Mouse (Mus musculus): ENCODE measurements around the gene Diras1.

Diras1 gene

DNA sequence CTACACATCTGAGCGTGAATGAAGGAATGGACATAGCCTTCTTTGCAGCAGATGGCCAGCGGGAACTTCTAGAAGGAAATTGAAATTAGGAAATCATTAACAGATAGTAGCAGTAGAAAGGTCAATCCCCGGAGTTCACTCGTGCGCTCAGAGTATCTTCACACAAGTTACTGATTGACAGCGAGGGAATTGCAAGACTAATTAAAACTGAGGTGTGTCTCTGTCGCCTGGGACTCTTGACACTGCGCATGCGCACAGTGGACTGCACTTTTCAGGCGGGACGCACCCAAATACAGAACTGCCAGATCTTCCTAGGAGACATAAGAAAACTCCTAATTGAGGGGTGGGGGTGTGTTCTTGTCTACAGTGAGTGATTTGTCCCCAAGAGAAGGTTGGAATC lies 50.0 kb downstream of the Diras1 start:
- DNase-seq (ENCODE audit: extremely low spot score, low read depth, low spot score): no peak

GRCm38 (mm10) chr10:80973722-80974121 lies 51.7 kb downstream of the Diras1 start:
- DNase-seq (ENCODE audit: extremely low spot score, low read depth, low spot score): no peak

GRCm38 (mm10) chr10:80972071-80972987 lies 53.1 kb downstream of the Diras1 start:
- no peak for DNase-seq (ENCODE audit: extremely low spot score, low read depth, low spot score)

DNA sequence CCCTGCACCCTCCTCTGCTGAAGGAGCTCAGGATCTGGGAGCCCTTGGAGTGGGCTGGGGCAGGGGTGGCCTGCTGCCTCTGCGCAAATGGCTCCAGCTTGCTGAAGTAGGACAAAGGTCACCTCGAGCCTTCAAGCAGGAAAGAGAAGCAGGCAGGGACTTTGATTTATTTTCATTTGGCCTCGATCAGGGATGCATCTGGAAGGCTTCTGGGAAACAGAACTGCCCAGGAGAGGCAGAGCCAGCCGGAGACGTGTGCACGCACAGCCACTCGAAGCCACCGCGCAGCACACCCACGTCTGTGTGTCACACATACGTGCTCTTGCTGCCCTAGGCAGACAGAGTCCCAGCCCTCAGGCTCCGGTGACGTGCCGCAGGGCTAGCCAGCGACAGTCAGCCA lies 53.9 kb downstream of the Diras1 start:
- no peak for DNase-seq (ENCODE audit: extremely low spot score, low read depth, low spot score)

- no peak for DNase-seq (ENCODE audit: extremely low spot score, low read depth, low spot score)
These were observed 55.3 kb downstream of the Diras1 start for GRCm38 (mm10) chr10:80970159-80970558.

Measured in hindlimb bud, embryonic 11.5 days (tissue).